Mouse (Mus musculus): ENCODE measurements around the gene Id1.

The Id1 gene

GRCm38 (mm10) chr2:152723651-152724331, 12.3 kb upstream of the Id1 start:
- no peak for DNase-seq (ENCODE audit: low read depth, low spot score)

GRCm38 (mm10) chr2:152724332-152724723, 11.7 kb upstream of the Id1 start:
- no peak for DNase-seq (ENCODE audit: low read depth, low spot score)

DNA sequence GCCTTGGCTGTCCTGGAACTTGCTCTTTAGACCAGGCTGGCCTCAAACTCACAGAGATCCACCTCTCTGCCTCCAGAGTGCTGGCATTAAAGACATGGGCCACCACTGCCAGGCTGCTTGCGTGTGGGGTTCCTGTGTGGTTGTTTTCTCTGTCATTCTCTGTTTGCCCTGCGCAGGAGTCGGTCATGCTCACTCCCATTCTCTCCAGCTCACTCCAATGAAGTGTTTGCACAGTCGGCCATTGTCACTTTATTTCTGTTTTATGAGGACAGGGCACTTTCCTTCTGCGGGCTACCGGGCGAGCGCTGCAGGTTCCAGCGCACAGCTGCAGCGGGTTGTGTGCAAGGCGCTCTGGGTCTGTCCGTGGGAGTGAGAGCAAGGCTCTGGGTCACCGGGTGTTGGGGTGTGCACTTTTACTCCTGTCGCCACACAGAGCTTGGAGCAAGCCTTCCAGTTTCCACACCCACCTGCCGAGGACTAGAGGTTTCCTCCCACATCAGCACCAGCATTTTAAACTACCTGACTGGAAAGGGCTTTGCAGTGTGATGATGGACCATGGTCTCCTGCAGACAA, 10.8 kb upstream of the Id1 start:
- no peak for DNase-seq (ENCODE audit: low read depth, low spot score)

- DNase-seq (ENCODE audit: low read depth, low spot score): no peak
These were observed 9.8 kb upstream of the Id1 start for GRCm38 (mm10) chr2:152726213-152726612.

- DNase-seq (ENCODE audit: low read depth, low spot score): no peak
These were observed 9.2 kb upstream of the Id1 start for GRCm38 (mm10) chr2:152726751-152727335.

- DNase-seq (ENCODE audit: low read depth, low spot score): no peak
These were observed 8.1 kb upstream of the Id1 start for GRCm38 (mm10) chr2:152727795-152728510.

DNA sequence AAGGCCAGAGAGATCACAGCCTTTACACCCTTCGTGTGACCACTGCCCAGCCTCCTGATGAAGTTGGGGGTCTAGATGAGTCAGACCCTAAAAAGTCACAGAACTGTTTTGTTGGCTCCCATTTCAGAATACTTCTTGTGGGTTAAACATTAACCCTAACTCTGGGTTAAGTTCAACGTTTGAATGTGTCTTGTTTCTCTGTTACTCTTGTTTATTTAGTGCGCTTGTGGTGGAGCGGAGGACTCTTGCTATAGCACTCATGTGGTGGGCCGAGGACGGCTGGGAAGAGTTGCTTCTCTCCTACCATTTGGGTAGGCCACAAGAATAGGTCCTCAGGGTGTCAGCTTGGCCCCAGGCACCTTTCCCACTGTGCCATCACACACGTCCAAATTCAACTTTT, 7.5 kb upstream of the Id1 start:
- DNase-seq (ENCODE audit: low read depth, low spot score): no peak

- DNase-seq (ENCODE audit: low read depth, low spot score): no peak
These were observed 6.9 kb upstream of the Id1 start for GRCm38 (mm10) chr2:152729013-152729635.

DNA sequence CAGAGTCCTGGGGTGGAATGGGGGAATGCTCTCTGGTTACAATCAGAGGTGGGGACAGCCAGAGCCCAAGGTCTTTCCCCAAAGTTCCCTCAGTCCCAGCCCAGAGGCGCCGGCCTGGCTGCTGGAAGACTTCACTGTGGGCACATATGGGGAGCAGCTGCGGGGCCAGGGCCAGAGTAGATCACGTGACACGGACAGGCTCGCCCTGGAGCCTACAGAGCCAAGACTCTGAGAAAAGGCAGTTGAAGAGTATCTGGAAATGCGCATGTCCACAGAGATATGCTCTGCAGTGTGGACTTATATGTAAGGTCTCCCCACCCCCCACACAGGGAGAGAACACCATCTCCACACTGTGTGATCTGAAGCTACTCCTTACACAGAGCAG, 6.4 kb upstream of the Id1 start:
- no peak for DNase-seq (ENCODE audit: low read depth, low spot score)

GRCm38 (mm10) chr2:152733201-152733600, 2.9 kb upstream of the Id1 start:
- peak; percentile 56 for DNase-seq (ENCODE audit: low read depth, low spot score)

GRCm38 (mm10) chr2:152734501-152734900, 1.6 kb upstream of the Id1 start:
- DNase-seq (ENCODE audit: low read depth, low spot score): no peak

GRCm38 (mm10) chr2:152734984-152735383, 1.1 kb upstream of the Id1 start:
- DNase-seq (ENCODE audit: low read depth, low spot score): peak; percentile 87

DNA sequence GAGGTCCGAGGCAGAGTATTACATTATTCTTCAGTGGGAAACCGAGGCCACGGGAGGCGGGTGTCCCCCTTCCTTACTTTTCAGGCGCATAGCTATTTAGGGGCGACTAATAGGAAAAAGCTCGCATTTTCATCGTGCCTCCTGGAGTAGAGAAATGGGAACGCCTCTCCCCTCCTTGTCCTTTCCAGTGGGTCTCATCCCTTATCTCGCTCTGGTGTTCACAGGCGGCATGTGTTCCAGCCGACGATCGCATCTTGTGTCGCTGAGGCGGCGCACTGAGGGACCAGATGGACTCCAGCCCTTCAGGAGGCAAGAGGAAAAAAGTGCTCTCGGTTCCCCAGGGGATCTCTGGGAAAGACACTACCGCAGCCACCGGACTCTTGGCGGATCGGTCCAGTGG, 697 bp downstream of the Id1 start:
- peak; percentile 23 for DNase-seq (ENCODE audit: low read depth, low spot score)

DNA sequence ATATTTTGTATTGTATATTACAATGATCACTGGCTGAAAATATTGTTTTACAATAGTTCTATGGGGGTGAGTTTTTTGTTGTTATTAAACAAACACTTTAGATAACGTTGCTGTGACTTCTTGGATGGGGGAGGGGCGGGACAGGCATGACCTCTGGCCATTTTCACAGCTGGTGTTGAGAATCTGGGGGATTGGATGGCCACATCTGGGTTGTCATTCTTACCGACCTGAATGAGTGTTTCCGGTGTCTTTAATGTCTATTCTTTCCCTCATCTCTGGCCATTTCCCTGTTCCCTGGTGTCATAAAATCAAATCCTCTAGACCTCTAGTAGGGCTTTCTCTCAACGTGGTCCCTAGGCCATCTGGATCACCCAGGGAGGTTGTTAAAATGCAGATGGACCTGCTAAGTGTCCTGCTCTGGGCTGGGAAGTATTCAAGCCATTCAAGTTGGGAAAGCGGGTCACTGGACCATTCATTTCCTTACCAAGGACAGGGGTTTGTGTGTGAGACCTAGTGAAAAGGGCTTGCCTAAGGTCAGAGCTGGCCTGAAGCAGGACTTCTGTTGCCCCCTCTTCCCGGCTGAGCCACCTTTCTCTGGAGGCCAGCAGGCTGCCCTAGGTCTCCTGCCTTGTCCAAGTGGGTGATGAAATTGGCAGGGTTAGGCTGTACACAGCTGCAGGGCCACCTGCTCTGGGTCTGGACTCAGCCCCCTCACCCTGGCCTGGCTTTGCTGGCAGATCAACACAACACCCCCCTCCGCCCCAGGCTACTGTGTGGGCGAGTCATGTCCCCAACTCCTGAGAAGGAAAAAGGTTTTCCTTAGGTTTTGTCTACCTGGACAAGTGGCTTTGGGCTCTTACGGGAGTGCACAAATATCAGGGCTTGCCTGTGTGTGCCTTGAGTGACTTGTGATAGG, 1.5 kb downstream of the Id1 start:
- no peak for DNase-seq (ENCODE audit: low read depth, low spot score)

GRCm38 (mm10) chr2:152738341-152738740, 2.3 kb downstream of the Id1 start:
- no peak for DNase-seq (ENCODE audit: low read depth, low spot score)

- DNase-seq (ENCODE audit: low read depth, low spot score): peak; percentile 59
These were observed 3.2 kb downstream of the Id1 start for GRCm38 (mm10) chr2:152739031-152739841.

DNA sequence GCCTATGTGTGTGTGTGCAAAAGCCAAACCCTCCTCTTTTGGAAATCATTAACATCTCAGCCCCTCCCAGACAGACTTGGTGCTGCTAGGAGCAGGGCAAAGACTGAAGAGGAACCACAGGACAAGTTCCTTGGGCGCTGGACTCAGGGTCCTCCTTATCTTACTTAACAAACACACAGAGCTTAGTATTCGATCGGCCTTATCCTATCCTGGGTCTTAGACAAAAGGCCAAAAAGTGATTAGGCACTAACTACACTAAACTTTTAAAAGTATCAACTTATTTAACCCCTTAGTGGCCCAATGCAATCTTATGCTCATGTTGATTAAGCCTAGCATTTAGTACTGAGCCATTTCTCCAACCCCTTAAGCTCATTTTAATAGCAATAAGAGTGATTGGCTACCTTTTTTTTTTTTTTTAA, 3.8 kb downstream of the Id1 start:
- DNase-seq (ENCODE audit: low read depth, low spot score): no peak

DNA sequence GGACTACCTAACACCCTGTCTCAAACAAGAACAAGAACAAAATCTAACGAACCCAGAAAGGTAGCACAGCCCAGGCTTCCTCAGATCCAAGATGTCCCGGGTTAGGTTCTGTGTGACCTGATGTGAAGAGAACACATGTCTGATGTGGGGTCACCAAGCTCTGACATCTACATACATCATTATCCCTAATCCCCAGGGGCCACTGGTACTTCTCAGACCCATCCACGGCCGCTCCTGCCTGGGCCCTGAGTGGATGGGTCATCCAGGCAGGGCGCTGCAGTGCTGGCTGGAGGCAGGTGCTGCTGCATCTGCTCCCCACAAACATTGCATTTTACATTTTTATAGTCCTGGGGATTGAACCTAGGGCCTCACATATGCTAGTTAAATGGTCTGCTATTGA, 4.4 kb downstream of the Id1 start:
- no peak for DNase-seq (ENCODE audit: low read depth, low spot score)

DNA sequence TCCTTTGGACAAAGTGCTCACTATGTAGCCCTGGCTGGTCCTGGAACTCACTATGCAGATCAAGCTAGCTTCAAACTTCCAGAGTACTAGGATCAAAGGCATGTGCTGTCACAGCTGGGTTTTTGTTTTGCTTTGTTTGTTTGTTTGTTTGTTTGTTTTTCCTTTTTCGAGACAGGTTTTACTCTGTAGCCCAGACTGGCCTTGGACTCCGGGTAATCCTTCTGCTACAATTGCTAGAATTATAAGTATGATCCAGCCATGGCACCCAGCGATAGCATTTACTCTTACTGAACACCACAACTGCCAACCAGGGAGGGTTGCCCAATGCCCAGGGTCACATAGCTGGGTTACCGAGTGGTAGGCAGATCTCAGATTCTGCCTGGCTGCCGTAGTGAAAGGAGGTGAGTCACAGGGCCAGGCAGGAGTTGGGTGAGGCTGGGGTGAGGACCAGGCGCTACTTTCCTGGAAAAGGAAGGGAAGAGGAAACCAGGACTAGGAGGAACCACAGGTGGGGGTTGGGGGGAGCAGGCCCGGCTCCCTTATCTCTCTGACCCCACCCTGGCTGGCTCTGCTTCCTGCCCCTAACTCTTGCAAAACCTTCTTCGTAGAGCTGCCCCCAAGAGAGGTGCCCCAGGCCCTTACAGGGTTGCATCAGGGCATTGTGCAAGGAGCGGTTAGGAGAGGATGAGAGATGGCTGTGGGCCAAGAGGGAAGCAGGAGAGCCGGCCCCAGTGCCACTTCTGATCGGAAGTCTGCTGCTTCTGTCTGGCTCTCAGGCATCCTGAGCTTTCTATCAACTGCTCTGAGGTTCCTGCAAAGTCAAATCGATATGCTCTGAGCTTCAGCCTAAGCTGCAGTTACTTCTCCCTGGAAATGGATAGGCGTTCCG, 5.3 kb downstream of the Id1 start:
- DNase-seq (ENCODE audit: low read depth, low spot score): peak; percentile 30
